Mouse (Mus musculus) cortical plate, adult 2 months (tissue): ENCODE data around the gene Olfr90. TPM values are rescaled to one million over a fixed set of nuclear protein-coding genes. Genes with fewer than 3 reads are reported as not detected.

Experiments used
- H3K27ac ChIP-seq: fragments of 200-500 bp; 2 replicates; pipeline ENCODE4 v1.5.1; 2012; ENCODE audit warnings: low read length, control low read depth, inconsistent platforms; ENCODE audit not compliant: insufficient read depth
- H3K4me1 ChIP-seq: fragments of 200-500 bp; 2 replicates; pipeline ENCODE4 v1.6.1; 2011; ENCODE audit warnings: low read length; ENCODE audit not compliant: control insufficient read depth, insufficient read depth
- H3K4me3 ChIP-seq: fragments of 200-500 bp; 2 replicates; pipeline ENCODE4 v1.5.1; 2011; ENCODE audit warnings: mild to moderate bottlenecking, low read length, control low read depth; ENCODE audit not compliant: insufficient read depth
- CTCF ChIP-seq: fragments of 200-500 bp; IDR thresholded peaks from 2 replicates; pipeline ENCODE4 v1.5.1; 2011; ENCODE audit warnings: mild to moderate bottlenecking, control low read depth, low read length; ENCODE audit not compliant: insufficient read depth; ENCODE audit errors: extremely low read depth
- POLR2A ChIP-seq: fragments of 200-500 bp; IDR thresholded peaks from 2 replicates; pipeline ENCODE4 v1.6.1; 2011; ENCODE audit warnings: mild to moderate bottlenecking, low read length, control low read depth; ENCODE audit not compliant: insufficient read depth; ENCODE audit errors: extremely low read depth
- polyA plus RNA-seq: library from polyadenylated mRNA; depleted of rRNA; stranded (reverse); fragments of >200 nt; gene quantifications from 2 replicates; pipeline ENCODE4 v1.2.3, GENCODE M21; 2012

The Olfr90 gene
- polyA plus RNA-seq, 1 experiment, result not detected

DNA sequence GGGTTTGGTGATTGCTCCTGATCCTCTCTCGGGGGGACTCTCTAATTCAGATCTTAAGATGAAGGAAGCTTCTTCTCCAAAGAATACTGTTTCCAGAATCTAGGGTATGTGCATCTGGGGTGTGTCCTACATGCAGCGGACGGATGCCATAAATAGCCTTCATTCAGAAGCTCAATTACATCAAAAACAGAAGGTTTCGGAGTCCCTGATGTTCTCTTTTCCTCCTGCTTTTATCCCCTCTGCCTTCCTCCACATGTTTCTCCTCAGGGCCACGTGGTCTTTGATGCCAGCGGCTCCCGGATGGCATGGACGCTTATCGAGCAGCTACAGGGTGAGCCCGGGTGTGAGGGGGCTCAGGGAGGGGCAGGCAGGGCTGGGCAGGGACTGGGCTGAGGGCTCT is 25.2 kb downstream of the Olfr90 start:
- TF ChIP-seq CTCF (no peak), POLR2A (no peak)
- Histone ChIP-seq H3K4me3 (no peak overlapping the region), H3K27ac (no peak overlapping the region), H3K4me1 (peaks cover 19% of the 10 kb centered on the region)

DNA sequence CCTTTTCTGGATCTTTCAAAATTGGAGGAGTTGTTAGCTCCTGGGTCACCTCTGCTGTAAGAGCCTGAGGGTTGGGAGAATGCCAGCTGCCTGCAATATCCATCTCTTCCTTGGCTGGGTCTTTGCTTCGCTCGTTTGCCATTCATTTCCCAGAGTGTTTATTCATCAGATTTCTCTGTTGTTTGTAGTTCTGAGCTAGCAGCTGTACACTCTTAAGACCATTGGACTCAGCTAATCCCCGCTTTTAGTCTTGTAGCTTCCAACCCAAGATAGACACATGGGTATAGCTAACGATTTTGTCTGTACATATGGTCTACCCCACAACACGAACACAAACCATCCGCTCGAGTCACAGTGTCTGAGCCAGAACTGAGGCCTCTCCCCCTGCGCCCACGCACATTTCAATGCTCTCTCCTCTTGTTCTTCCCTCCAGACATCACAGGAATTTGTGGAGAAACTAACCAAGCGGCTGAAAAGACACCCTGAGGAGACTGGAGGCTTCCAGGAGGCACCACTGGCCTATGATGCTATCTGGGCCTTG is 26.1 kb downstream of the Olfr90 start:
- Histone ChIP-seq H3K4me1 (peaks cover 16% of the 10 kb centered on the region), H3K4me3 (no peak overlapping the region), H3K27ac (peak overlapping the region; percentile 27; the same call in 1 of the 2 replicates)
- TF ChIP-seq POLR2A, result no peak
- no peak for TF ChIP-seq CTCF

DNA sequence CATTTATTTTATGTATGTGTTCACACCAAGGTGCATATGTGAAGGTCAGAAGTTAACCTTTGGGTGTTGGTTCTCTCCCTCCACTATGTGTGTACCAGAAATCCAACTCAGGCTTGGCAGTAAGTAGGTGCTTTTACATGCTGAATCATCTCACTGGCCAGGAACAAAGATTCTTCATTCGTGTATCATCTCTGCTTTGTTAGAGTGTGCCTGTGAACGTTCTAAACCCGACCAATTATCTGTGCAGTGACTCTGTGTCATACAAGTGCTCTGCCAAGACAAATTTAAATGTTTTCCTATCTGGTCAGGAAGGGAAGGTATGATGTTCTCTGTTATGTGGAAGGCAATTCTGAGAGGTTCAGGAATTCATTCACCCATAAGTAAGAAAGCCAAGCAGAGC is 26.9 kb downstream of the Olfr90 start:
- TF ChIP-seq CTCF (no peak), POLR2A (no peak)
- H3K4me1 ChIP-seq, result peaks cover 16% of the 10 kb centered on the region
- no peak overlapping the region for H3K4me3 ChIP-seq
- H3K27ac ChIP-seq, result 0 out of 2 replicates have a peak overlapping the region, but pooled peaks have one; percentile 27

DNA sequence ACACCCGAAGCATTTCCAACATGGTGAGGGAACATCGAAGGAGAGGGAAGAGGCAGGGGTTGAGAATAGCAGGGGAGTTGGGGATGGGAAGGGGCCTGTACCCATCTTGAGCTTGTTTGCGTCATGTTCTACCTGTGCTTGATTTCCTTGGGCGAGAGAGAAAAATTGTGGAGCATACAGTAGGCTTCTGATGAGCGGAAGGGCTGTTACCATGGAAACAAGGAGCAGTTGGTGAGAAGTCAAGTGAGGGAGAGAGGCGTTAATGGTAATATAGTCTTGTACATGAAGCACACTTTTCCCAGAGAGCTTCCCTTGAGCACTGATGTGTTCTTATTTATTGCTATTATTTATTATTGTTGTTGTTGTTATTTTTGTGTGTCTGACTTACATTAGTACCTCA is 31.3 kb downstream of the Olfr90 start:
- no peak overlapping the region for H3K27ac ChIP-seq
- TF ChIP-seq CTCF, result no peak
- no peak for TF ChIP-seq POLR2A
- H3K4me1 ChIP-seq, result peaks cover 14% of the 10 kb centered on the region
- H3K4me3 ChIP-seq, result no peak overlapping the region

DNA sequence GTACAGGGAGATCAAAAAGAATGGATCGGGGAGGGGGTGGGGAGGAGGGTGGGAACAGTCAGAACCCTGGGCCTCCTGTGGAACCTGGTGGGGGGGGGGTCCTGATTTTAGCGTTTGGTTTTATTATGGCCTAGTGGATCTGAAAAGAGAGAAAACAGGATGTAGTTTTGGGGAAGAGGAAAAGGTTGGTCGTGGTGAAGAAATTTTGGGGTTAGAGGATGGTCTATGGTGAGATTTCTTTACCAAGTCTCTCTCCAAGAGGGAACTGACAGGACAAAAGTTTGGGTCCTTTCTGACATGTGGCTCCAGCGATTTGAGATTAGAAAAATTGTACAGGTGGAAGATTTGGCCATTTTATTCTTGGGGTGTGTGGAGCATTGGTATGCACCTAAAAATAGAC is 36.6 kb downstream of the Olfr90 start:
- Histone ChIP-seq H3K27ac (no peak overlapping the region), H3K4me3 (peak overlapping the region; percentile 84), H3K4me1 (peaks cover 10% of the 10 kb centered on the region; the same call in 1 of the 2 replicates)
- no peak for TF ChIP-seq POLR2A
- TF ChIP-seq CTCF, result no peak

DNA sequence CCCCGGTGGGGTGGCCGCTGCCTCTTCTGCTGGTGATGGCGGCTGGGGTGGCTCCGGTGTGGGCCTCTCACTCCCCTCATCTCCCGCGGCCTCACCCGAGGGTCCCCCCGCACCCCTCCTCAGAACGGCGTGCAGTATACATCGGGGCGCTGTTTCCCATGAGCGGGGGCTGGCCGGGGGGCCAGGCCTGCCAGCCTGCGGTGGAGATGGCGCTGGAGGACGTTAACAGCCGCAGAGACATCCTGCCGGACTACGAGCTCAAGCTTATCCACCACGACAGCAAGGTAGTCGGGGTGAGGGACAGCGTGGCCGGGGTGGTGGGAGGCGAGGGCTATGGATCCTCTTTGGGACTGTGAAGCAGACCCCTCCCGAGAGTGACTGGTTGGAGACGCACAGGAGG is 37.4 kb downstream of the Olfr90 start:
- peak overlapping the region; percentile 84 for H3K4me3 ChIP-seq
- TF ChIP-seq CTCF (no peak), POLR2A (no peak)
- peaks cover 10% of the 10 kb centered on the region; the same call in 1 of the 2 replicates for H3K4me1 ChIP-seq
- H3K27ac ChIP-seq, result peak overlapping the region; percentile 75

DNA sequence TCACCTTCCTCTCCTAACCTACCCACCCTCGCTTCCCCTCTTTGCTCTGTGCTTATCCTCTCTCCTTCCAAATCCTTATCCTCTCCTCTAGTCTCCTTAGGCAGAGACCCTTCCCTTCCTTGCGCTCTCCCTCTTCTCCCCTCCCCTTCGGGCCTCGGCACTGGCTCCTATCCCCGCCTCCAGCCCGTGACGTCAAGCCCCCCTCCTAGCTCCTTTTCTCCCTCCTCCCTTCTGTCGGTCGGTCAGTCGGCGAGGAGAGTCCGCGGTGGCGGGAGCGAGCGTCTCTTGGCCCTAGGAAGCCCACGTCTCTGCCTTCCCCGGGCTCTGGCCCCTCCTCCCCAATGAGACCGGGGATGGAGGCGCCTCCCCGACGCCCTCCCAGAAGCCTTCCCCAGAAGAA is 37.9 kb downstream of the Olfr90 start:
- Histone ChIP-seq H3K27ac (peak overlapping the region; percentile 89), H3K4me1 (peaks cover 6% of the 10 kb centered on the region; the same call in 1 of the 2 replicates), H3K4me3 (peak overlapping the region; percentile 84)
- peak; percentile 99 for TF ChIP-seq POLR2A
- TF ChIP-seq CTCF, result no peak

DNA sequence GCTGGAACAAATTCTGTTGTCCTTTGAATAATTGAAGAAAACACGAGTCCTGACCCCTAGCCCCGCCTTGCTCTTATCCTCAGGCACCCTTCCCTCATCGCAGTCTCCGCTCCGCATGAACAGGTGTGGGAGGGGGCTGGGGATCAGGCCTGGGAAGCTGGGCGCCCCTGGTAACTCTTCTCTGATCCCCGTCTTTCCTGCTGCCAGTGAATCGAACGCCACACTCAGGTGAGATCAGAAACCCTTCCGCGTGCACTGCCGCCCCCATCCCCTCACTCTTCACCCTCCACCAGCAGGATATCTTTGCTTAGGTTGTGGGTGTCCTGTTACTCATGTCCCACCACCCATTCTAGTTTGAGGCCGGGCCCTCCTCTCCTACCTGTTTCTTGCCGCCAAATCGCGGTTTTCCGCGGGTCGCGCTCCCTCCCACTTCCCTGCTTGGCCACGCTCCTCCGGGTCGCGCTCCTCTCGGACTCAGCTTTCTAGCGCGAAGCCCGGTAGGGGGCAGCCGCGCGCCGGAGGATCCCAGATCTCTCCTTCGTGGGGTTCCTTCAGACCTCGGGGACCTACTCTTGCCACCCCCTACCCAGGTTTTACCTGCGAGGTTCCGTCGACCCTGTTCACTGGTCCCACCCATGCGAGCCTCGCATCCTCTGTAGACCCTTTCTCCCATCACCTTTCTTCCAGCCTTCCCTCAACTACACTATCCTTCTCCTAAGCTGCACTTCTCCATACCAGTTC is 38.6 kb downstream of the Olfr90 start:
- TF ChIP-seq POLR2A (no peak; the same call in 1 of the 2 replicates), CTCF (peak; percentile 36)
- Histone ChIP-seq H3K4me1 (peaks cover 6% of the 10 kb centered on the region; the same call in 1 of the 2 replicates), H3K4me3 (peak overlapping the region; percentile 84), H3K27ac (peak overlapping the region; percentile 89)

DNA sequence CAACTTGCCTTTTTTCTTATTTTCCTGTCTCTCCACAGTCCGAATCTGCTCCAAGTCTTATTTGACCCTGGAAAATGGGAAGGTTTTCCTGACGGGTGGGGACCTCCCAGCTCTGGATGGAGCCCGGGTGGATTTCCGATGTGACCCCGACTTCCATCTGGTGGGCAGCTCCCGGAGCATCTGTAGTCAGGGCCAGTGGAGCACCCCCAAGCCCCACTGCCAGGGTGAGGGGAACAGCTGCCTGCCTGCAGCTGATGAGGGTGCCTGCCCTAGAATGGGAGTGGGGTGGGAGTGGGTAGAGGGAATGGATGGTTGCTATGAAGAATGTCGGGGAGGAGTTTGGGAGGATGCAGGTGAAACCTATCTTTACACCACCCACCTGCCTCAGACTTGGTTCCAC is 39.9 kb downstream of the Olfr90 start:
- TF ChIP-seq CTCF (no peak), POLR2A (0 out of 2 replicates have a peak, but pooled peaks have one; percentile 13)
- Histone ChIP-seq H3K4me1 (peaks cover 4% of the 10 kb centered on the region; the same call in 1 of the 2 replicates), H3K4me3 (peak overlapping the region; percentile 87), H3K27ac (no peak overlapping the region; the same call in 1 of the 2 replicates)

DNA sequence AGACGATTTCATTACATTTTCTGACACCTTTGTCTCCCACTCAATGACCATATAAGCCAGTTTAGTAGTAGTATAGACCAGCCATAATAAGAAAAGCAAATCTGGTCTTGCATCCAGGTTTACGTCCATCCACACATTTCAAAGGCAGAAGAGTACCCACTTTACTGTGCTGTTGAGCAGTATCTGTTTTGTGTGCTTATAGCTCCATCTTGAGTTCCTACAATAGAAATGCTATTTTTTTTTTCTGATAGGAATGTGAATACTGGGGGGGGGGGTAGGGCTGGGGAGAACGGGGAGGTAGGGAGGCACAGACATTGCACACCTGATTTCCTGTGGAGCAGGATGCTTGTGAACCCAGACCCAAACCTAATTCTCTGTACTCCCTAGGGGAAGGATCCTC is 40.3 kb downstream of the Olfr90 start:
- Histone ChIP-seq H3K4me1 (peaks cover 3% of the 10 kb centered on the region; the same call in 1 of the 2 replicates), H3K27ac (no peak overlapping the region), H3K4me3 (peak overlapping the region; percentile 87)
- no peak for TF ChIP-seq POLR2A
- peak; percentile 12; the same call in 1 of the 2 replicates for TF ChIP-seq CTCF
